Mouse (Mus musculus) adrenal gland, postnatal 14 days (tissue): ENCODE results near the gene Bmi1. TPM values are rescaled to one million over a fixed set of nuclear protein-coding genes. Genes with fewer than 3 reads are reported as not detected.

Experiments used
- DNase-seq: peaks from one replicate; pipeline ENCODE4 v3.0.0; 2021; ENCODE audit warnings: mixed read lengths
- long read RNA-seq, 2 experiments: library from polyadenylated mRNA; stranded (forward); transcript quantifications; one replicate each; pipeline ENCODE4 v2.0.0; 2021
- total RNA-seq: library from RNA; stranded (reverse); gene quantifications from 2 replicates; pipeline ENCODE4 v1.2.3, GENCODE M21; 2021

Gene Bmi1
- 52.0 and 53.0 TPM in 2 replicates for total RNA-seq
- long read RNA-seq, experiment 1, transcript Bmi1-201 (10 exons, 3,594 nt) = major isoform, 48 of 52 reads
- long read RNA-seq, experiment 1, partial matches to known transcripts = 3 of 52 reads
- long read RNA-seq, experiment 1, other reads (novel, unspliced or antisense) = 1 of 52 reads
- long read RNA-seq, experiment 2, transcript Bmi1-201 (10 exons, 3,594 nt) = major isoform, 22 of 24 reads
- long read RNA-seq, experiment 2, partial matches to known transcripts = 1 of 24 reads
- long read RNA-seq, experiment 2, other reads (novel, unspliced or antisense) = 1 of 24 reads

- peak; percentile 83 for DNase-seq
Observed at GRCm38 (mm10) chr2:18676936-18677491, at the start of gene Bmi1. Gene Bmi1 (plus strand): TSS chr2:18677018.

- DNase-seq = no peak
Observed at GRCm38 (mm10) chr2:18630547-18630946, 46.3 kb upstream of the Bmi1 start.

GRCm38 (mm10) chr2:18635052-18635451, 41.8 kb upstream of the Bmi1 start:
- DNase-seq = peak; percentile 16

- DNase-seq = no peak
Observed at GRCm38 (mm10) chr2:18648563-18648962, 28.3 kb upstream of the Bmi1 start.

GRCm38 (mm10) chr2:18654821-18655220, 22.0 kb upstream of the Bmi1 start:
- no peak for DNase-seq

- no peak for DNase-seq
Observed at GRCm38 (mm10) chr2:18664003-18664402, 12.8 kb upstream of the Bmi1 start.

GRCm38 (mm10) chr2:18671041-18671440, 5.8 kb upstream of the Bmi1 start:
- DNase-seq = no peak

- DNase-seq = peak; percentile 98
Observed at GRCm38 (mm10) chr2:18672133-18672765, 4.6 kb upstream of the Bmi1 start, which contains the start of gene Commd3. Gene Commd3 (plus strand): TSS chr2:18672384.

GRCm38 (mm10) chr2:18672766-18673164, 4.1 kb upstream of the Bmi1 start:
- no peak for DNase-seq

GRCm38 (mm10) chr2:18673766-18674165, 3.1 kb upstream of the Bmi1 start:
- no peak for DNase-seq

- no peak for DNase-seq
Observed at GRCm38 (mm10) chr2:18674193-18674902, 2.5 kb upstream of the Bmi1 start.

GRCm38 (mm10) chr2:18675681-18676456, 949 bp upstream of the Bmi1 start:
- no peak for DNase-seq

GRCm38 (mm10) chr2:18676457-18676935, 322 bp upstream of the Bmi1 start:
- DNase-seq = peak; percentile 92

GRCm38 (mm10) chr2:18677631-18678471, 1.0 kb downstream of the Bmi1 start:
- DNase-seq = peak; percentile 68

GRCm38 (mm10) chr2:18679701-18680100, 2.9 kb downstream of the Bmi1 start:
- no peak for DNase-seq

GRCm38 (mm10) chr2:18680501-18680900, 3.7 kb downstream of the Bmi1 start:
- DNase-seq = no peak

- peak; percentile 77 for DNase-seq
Observed at GRCm38 (mm10) chr2:18680961-18681360, 4.1 kb downstream of the Bmi1 start.

- DNase-seq = no peak
Observed at GRCm38 (mm10) chr2:18684062-18684461, 7.2 kb downstream of the Bmi1 start.

- DNase-seq = no peak
Observed at GRCm38 (mm10) chr2:18686386-18686785, 9.6 kb downstream of the Bmi1 start.

GRCm38 (mm10) chr2:18686826-18687519, 10.2 kb downstream of the Bmi1 start:
- no peak for DNase-seq
